Mouse (Mus musculus): Measurements from ENCODE around the gene Ddx24.
A peak's percentile ranks its signal among the peaks of the same experiment; 100 is the strongest.
"Not testable (repeated sequence)": the region's sequence is repeated elsewhere in the genome, so short reads cannot be mapped to it uniquely, and the experiment has no call there.

Ddx24 gene

DNA sequence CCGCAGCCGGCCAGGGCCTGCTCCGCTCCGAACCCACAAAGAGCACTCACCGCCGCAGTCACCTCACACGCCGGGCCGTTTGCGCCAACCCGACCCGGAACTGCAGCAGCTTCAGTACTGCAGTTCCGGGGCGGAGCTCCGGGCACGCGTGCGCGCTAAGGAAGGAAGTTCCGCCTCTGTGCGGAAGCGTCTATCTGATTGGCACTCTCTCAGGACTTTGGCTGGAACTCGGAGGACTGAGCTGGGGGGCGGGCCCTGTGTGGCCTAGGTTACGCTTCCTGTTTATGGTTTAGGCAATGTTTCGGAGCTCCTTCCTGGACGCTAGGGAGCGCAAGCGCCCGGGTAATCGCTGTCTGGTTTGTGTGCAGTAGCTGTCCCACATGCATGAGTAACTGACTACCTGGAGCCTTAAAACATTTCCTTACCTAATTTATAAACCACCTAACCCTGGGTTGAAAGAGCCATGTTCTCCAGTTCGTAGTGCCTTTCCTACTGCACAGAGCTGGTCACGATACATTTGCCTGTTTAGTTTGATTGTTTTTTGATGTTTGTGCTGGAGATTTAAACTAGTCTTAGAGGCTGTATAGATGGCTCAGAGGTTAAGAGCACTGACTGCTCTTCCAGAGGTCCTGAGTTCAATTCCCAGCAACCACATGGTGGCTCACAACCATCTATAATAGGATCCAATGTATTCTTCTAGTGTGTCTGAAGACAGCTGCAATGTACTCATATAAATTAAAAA, at the start of gene Ddx24:
TSS of gene Ddx24 (minus strand) at position 102 of the 742 bp plus-strand sequence.
- DNase-seq (ENCODE audit: low read depth, low spot score), result peak; percentile 97

DNA sequence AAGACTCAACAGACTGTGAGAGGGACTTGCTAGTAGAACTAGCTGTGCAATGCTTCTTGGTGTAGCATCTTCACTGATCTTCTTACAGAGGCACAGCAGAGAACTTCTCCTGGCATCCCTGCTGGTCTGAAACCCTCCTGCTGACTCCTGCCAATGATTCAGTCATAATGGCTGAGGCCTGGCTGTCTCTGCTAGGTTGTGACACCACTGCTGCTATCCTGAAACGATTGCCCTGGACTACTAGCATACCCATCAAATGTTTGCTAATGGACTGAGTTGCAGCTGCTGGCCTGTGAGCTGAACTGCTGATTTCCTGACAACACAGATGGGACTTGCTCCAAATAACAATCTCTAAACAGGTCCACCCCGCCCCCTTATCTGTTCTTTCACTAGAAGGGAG, 48.9 kb upstream of the Ddx24 start:
- DNase-seq (ENCODE audit: low read depth, low spot score), result no peak

DNA sequence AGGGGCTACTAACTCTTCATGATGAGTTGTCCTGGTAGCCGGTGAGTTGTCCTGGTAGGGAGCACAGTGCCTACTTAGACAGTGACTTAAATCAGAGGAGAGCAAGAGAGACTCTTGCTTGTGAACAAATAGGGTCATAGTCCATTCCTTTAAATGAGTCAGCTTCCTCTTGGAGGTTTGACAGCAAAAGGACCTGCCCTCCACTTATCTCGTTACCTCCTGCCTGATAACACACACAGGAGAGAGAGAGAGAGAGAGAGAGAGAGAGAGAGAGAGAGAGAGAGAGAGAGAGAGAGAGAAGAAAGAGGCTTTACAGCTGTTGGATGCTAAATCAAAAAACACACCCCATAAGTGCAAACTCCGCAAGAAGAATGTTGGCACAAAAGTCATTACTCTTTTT, 31.5 kb upstream of the Ddx24 start, which contains the start of gene Ifi27l2b:
TSS of gene Ifi27l2b (minus strand) at position 84 of the 400 bp plus-strand sequence.
- DNase-seq (ENCODE audit: low read depth, low spot score), result no peak

DNA sequence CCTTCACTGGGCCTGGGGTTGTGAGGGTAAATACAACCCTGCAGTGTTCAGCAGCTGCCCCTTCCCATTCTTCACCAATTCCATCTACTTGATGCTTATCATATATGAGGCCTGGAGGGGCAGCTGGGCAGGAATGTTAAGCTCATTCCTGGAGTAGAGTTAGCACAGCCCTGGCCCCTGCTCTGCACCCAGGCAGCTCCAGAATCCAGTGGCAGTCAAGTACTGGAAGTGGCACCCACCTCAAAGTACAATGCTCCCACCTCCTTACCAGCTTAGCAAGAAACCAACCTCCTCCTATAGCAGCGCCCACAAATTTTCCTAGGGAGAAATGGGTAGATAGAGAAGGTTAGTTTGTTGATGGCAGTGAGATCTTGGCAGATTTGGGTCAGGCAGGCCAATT, 31.1 kb upstream of the Ddx24 start:
- DNase-seq (ENCODE audit: low read depth, low spot score), result not testable (repeated sequence)

DNA sequence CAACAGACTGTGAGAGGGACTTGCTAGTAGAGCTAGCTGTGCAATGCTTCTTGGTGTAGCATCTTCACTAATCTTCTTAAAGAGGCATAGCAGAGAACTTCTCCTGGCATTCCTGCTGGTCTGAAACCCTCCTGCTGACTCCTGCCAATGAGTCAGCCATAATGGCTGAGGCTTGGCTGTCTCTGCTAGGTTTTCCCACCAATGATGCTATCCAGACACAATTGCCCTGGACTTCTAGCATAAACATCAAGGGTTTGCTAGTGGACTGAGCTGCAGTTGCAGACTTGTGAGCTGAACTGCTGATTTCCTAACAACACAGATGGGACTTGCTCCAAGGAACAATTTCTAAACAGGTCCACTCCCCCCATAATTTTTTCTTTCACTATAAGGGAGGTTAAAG, 27.7 kb upstream of the Ddx24 start:
- DNase-seq (ENCODE audit: low read depth, low spot score), result no peak

DNA sequence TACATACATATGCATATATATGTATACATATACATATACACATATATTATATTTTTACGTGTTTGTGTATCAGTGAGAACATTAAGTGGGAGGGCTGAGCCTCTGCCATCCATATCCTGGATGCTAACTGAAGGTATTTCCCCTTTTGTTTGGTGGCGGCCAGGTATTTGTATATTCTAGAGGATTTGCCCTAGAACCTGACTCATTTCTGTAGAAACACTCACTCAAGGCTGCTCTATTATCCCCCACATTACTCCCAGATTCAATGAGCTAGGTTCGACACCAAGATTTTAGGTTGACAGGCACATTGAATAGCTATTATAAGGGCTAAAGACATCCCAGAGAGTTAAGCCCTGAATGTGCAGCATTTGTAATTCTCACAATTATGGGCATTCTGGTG, 19.4 kb upstream of the Ddx24 start:
- no peak for DNase-seq (ENCODE audit: low read depth, low spot score)

DNA sequence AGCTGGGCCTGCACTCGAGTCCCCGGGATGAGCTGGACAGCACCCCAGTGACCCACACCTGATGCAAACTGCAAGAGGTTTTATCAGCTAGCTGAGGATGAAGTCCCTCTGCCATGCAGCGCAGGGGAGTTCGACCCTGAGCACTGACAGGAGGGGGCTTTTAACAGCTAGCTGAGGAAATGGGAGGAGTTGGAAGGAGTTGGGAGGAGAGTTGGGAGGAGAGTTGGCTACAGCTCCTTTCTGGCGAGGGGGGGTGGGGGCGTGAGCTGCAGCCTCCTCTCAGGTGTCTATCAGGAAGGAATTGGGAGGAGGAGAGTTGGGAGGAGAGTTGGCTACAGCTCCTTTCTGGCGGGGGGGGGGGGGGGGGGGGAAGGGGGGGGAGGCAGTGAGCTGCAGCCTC, 18.6 kb upstream of the Ddx24 start:
- DNase-seq (ENCODE audit: low read depth, low spot score), result not testable (repeated sequence)

DNA sequence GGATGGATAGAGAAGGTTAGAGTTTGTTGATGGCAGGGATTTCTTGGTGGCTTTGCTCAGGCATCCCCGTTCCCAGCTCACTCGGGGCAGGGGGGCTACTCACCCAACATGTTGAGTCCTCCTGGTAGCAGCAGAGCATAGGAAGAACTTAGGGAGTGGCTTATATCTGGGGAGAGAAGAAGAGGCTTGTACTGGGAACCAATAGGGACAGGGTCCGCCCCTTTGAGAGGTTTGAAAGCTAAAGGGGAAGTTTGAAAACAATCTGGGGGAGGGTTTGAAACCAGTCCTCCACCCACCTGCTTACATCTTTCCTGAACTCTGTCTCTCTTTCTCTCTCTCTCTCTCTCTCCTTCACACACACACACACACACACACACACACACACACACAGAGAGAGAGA, 17.9 kb upstream of the Ddx24 start, which contains the start of gene Ifi27l2a:
TSS of gene Ifi27l2a (minus strand) at position 157 of the 400 bp plus-strand sequence.
- no peak for DNase-seq (ENCODE audit: low read depth, low spot score)

DNA sequence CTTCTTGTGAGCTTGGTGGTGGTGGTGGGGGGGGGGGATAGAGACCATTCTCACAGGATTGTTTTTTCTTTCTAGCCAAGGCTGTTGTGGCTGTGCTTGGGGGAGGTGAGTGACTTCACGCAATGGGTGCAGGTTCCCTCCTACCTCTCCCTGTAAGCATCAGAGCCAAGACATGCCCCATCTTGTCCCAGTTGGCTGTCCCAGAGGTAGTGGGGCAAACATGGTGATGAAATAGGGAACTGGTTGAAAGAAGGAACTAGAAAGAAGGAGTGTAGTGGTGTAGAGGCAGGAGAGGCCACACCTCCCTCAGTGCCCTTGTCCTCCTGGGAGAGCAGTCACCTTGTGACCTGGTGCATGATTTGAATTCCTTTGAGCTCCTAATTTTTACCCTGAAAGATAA, 12.0 kb upstream of the Ddx24 start:
- no peak for DNase-seq (ENCODE audit: low read depth, low spot score)

DNA sequence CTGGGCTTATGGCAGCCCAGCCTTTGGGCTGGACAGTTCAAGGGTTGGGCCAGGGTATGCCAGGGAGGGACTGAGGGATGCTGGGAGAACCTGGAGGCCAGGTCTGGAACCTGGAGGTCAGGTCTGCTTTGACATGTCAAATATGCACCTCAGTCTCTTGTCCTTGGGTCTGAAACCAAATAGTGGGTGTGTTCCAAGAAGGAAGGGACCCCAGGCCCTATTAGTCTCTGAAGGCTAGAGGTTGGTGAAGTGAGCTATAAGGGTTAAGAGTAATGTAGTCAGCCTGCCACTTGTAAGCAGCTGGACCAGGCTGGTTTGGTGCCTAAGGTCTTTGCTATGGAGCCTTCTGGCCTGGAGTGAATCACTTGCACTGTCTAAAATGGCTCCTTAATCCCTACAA, 9.2 kb upstream of the Ddx24 start:
- DNase-seq (ENCODE audit: low read depth, low spot score), result no peak

DNA sequence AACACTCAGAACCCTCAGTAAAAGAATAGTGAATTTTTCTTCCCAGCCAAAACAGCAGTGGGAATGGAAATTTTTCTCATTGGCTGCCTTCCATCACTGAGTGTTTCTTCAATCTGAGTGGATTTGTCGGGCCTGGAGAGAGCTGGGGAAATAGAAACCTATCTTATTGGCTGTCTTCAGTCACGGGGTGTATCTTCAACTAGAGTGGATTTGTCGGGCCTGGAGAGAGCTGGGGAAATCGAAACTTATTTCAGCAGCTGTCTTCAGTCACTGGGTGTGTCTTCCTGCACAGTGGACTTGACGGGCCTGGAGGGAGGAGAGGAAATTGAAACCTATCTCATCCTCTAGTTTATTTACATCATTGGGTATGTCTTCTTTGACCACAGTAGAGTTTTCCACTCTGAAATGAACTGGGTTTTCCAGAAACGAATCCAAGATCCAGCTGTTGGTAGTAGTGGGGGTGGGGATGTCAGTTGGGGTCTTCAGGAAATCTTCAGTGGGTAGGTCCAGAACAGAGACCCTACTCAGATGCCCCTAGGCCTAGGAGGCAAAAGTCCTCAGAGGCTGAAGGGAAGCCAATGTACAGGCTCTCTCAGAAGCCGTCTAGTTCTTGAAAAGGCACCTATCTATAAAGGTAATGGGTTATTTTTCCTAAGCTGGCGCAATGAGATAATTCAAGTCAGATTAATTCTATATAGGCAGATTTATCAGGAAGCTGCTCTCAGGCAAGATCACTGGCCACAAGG, 8.5 kb upstream of the Ddx24 start, which contains the start of gene Ifi27:
TSS of gene Ifi27 (plus strand) at position 226 of the 746 bp plus-strand sequence.
- no peak for DNase-seq (ENCODE audit: low read depth, low spot score)

DNA sequence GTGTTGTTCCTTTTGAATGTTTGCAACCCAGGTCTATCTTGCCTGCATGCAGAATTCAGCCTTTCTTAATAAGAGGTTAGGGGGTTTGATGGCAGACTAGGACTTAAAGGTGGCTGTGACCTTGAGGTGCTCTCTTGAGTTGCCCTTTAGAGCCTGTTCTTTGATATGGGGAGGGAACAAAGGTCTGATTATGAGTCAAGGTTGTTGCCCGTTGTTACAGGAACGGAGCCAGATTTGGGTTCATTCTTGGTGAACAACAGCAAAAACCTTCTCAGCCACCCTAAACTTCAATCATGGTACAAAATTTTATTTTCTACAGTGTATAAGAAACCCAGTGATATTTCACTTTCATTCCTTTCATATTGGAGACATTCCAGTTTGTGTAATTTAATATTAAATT, 7.8 kb upstream of the Ddx24 start:
- DNase-seq (ENCODE audit: low read depth, low spot score), result no peak

DNA sequence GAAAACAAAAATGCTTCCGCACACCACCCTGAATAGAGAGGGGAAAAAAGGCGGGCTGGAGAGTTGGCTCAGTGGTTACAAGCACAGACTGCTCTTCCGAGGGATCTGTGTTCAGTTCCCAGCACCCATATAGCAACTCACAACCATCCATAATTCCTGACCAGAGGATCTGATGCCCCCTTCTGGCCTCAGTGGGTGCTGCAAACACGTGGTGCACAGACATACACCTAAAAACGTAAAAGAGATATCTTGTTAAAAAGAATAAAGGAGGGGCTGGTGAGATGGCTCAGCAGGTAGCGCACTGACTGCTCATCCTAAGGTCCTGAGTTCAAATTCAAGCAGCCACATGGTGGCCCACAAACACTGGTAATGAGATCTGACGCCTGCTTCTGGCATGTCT, 1.1 kb upstream of the Ddx24 start:
- DNase-seq (ENCODE audit: low read depth, low spot score), result no peak

DNA sequence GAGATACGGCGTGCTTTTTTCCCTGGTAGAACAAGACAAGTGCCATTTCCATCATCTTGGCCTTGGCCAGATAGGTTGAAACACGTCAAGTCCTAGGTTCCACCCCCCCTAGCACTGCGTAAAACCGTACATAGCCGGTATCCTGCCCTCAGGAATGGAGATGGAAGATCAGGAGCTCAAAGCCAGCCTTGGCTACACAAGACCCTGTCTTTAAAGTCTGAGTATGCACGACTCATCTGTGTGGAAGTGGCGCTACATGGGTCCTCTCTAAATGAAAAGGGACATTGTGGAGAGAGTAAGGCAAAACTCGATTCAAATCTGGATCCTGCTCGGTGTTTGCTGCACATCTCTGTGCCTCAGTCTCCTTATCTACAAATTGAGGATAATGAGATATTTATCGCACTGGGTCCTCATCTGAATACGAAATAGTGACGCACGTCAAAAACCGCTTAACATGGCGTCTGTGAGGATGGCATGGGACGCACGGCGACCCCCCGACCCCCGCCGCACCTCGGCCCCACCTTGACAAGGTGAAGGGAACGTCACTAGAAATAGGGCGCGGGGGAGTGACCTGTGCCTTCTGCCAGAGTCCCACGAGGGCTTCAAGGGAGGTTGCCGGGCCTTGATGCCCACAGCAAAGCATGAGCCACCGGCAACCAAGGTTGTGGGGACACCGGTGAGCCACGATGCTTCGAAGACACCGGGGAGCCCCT, 458 bp downstream of the Ddx24 start:
- no peak for DNase-seq (ENCODE audit: low read depth, low spot score)

DNA sequence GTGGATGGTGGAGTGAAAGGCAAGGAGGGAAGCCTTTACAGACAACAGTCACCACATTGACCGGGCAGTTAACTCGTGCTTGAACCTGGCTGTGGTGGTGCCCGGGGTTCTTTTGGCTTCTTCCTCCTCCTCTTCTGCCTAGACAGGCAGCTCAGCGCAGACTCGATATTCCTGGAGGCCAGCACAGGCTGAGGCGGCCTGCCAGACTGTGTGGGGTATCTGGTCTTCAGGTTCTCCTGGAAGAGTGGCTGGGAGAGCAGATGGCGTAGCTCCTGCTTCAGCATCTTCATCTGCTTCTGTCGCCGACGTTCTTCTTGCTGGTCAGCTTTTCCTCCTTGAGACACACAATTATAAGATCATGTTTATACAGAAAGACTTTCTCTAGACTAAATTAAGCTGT, 17.5 kb downstream of the Ddx24 start:
- DNase-seq (ENCODE audit: low read depth, low spot score), result no peak

DNA sequence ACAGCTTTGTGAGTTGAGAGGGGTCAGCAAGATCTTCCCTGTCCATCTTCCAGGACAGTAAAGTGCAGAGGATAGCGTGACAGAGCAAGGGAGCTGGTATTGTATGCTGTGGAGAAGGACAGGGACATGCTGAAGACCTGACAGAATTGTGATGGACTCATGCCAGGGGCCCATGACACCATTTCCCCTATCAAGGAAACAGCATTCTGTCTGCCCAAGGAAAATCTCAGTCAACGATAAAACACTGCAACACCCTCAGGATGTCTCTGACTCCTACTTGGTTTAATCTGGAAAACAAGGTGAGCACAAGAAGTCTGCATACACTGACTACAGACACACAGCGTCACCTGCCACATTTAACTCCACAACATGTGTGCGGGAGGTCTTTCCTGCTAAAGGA, 17.9 kb downstream of the Ddx24 start, which contains the start of gene 9330161L09Rik:
TSS of gene 9330161L09Rik (minus strand) at position 101 of the 400 bp plus-strand sequence.
- DNase-seq (ENCODE audit: low read depth, low spot score), result no peak

DNA sequence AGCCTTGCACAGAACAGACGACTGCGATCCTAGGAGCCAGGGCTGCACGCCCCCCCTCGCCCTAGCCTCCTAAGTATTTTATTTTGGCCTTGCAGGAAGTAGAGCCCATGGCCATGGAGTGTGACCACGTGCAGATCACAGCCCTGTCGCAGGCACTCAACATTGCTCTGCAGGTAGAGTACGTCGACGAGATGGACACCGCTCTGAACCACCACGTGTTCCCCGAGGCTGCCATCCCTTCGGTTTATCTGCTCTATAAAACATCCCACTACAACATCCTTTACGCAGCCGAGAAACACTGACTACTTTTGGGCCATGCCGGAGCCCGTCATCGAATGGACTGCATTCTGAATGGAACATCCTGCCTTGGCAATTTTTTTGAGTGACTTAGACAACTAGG, 21.5 kb downstream of the Ddx24 start:
- DNase-seq (ENCODE audit: low read depth, low spot score), result no peak

DNA sequence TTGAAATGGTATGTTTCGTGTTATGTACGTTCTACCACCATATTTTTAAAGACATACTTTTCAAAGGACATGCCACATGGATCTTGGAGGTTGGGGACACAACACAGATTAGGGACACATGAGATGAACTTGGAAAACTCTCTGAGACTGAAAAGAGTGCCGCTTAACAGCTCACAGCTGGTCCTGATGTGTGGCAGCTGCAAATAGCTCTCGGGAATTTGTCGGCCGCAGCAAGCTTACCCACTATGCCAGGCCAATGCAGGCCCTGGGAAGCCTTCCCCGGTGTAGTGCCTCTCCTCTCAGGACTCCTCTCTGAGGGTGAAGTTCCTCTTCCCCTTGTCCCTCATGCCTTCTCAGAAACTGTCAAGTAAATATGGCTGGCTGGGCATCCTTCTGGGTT, 28.9 kb downstream of the Ddx24 start:
- no peak for DNase-seq (ENCODE audit: low read depth, low spot score)

DNA sequence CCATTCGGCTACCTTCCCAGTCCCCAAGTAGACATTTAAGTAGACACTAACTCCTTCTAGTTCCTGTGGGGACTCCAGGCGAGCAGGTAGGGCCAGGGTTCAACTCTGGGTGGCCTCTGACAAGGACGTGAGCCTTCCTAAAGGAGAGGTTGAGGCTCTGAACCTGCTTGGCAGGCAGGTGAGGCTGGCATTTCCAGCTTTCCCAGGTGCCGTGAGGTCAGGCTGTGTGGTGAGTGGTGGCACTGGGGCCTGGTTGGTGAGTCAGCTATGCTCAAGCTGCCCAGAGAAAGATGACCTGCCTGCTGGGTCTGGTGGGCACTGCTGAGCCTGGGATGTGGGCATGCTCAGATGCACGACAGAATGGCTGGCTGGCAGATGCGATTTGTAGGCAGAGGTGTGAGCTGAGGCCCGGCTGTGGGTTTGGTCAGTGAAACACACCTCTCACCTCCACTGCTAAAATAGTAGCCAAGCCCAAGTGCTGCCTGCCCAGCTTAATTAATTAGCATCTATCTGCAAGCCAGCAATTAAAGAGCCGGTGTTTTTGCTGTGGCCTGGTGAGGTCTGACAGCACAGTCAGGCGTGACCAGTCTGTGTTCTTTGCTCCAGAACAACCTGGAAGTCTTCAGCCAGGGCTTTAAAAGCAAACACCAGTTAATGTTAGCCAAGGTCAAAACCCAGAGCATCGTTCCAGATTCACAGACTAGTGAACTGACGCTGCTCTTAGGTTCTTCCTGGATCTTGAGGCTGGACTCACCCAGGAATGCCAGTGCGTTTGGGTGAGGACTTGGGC, 29.9 kb downstream of the Ddx24 start:
- no peak for DNase-seq (ENCODE audit: low read depth, low spot score)

DNA sequence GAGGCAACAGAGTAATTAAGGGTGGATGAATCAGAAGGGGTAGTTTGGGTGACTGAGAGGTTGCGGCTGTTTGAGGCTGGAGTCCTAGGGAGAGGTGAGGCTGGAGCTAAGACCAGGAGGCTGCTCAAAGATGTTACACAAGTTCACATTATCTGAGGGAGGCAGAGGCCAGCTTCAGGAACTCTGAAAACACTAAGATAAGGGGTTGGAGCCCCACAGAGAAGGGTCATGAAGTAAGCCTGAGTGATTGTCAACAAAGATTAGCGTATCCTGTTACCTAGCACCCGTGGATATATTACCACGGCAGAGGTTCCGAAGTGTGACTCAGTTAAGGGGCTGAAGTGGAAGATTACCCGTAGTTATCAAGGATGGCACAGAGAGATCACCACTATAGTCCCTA, 32.1 kb downstream of the Ddx24 start:
- no peak for DNase-seq (ENCODE audit: low read depth, low spot score)

DNA sequence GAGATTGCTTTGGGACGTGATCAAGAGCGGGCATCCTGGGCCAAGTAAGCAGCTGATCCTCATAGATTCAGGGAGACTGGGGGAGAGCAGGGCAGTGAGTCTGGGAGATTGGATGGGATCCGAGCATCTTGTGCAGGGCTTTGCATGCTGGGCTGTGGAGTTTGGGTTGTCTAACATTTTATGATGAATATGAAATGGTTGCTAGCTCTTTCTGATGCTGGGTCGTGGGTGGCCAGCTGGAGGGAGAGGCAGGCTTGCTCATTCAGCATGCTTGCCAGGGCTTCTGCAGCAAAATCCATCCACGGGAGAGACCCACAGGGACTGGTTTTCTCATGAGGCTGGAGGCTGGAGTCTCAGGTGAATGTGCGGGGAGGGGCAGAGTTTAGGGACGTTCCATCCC, 34.5 kb downstream of the Ddx24 start:
- no peak for DNase-seq (ENCODE audit: low read depth, low spot score)

Measured in forelimb bud, embryonic 11.5 days (tissue).